Mouse (Mus musculus) cortical plate, adult 2 months (tissue): ENCODE results near the gene Scel. TPM values are rescaled to one million over a fixed set of nuclear protein-coding genes. Genes with fewer than 3 reads are reported as not detected.

Experiments used
- H3K27ac ChIP-seq: fragments of 200-500 bp; 2 replicates; pipeline ENCODE4 v1.5.1; 2012; ENCODE audit warnings: low read length, control low read depth, inconsistent platforms; ENCODE audit not compliant: insufficient read depth
- H3K4me1 ChIP-seq: fragments of 200-500 bp; 2 replicates; pipeline ENCODE4 v1.6.1; 2011; ENCODE audit warnings: low read length; ENCODE audit not compliant: control insufficient read depth, insufficient read depth
- H3K4me3 ChIP-seq: fragments of 200-500 bp; 2 replicates; pipeline ENCODE4 v1.5.1; 2011; ENCODE audit warnings: mild to moderate bottlenecking, low read length, control low read depth; ENCODE audit not compliant: insufficient read depth
- CTCF ChIP-seq: fragments of 200-500 bp; IDR thresholded peaks from 2 replicates; pipeline ENCODE4 v1.5.1; 2011; ENCODE audit warnings: mild to moderate bottlenecking, control low read depth, low read length; ENCODE audit not compliant: insufficient read depth; ENCODE audit errors: extremely low read depth
- POLR2A ChIP-seq: fragments of 200-500 bp; IDR thresholded peaks from 2 replicates; pipeline ENCODE4 v1.6.1; 2011; ENCODE audit warnings: mild to moderate bottlenecking, low read length, control low read depth; ENCODE audit not compliant: insufficient read depth; ENCODE audit errors: extremely low read depth
- polyA plus RNA-seq: library from polyadenylated mRNA; depleted of rRNA; stranded (reverse); fragments of >200 nt; gene quantifications from 2 replicates; pipeline ENCODE4 v1.2.3, GENCODE M21; 2012

Scel gene
- polyA plus RNA-seq, 1 experiment = 2.0 TPM

GRCm38 (mm10) chr14:103504514-103504913 is 8.6 kb upstream of the Scel start:
- Histone ChIP-seq H3K4me1 (no peaks in the 10 kb centered on the region), H3K4me3 (no peak overlapping the region), H3K27ac (no peak overlapping the region)
- TF ChIP-seq CTCF = no peak
- TF ChIP-seq POLR2A = no peak

- Histone ChIP-seq H3K4me3 (no peak overlapping the region), H3K4me1 (no peaks in the 10 kb centered on the region), H3K27ac (no peak overlapping the region)
- TF ChIP-seq POLR2A (no peak), CTCF (no peak)
Observed at GRCm38 (mm10) chr14:103509544-103509943, 3.6 kb upstream of the Scel start.

- Histone ChIP-seq H3K27ac (no peak overlapping the region), H3K4me1 (no peaks in the 10 kb centered on the region), H3K4me3 (peak overlapping the region; percentile 22; the same call in 1 of the 2 replicates)
- no peak for TF ChIP-seq CTCF
- TF ChIP-seq POLR2A = no peak
Observed at GRCm38 (mm10) chr14:103513473-103513811, 300 bp downstream of the Scel start.

- TF ChIP-seq CTCF = no peak
- no peak for TF ChIP-seq POLR2A
- H3K4me3 ChIP-seq = no peak overlapping the region
- H3K4me1 ChIP-seq = no peaks in the 10 kb centered on the region
- H3K27ac ChIP-seq = no peak overlapping the region
Observed at GRCm38 (mm10) chr14:103515419-103515818, 2.3 kb downstream of the Scel start.

- Histone ChIP-seq H3K4me1 (no peaks in the 10 kb centered on the region), H3K4me3 (no peak overlapping the region), H3K27ac (no peak overlapping the region)
- no peak for TF ChIP-seq POLR2A
- TF ChIP-seq CTCF = no peak
Observed at GRCm38 (mm10) chr14:103526286-103526685, 13.1 kb downstream of the Scel start.

GRCm38 (mm10) chr14:103529733-103530367 is 16.7 kb downstream of the Scel start:
- no peak for TF ChIP-seq POLR2A
- TF ChIP-seq CTCF = no peak
- Histone ChIP-seq H3K27ac (no peak overlapping the region), H3K4me1 (no peaks in the 10 kb centered on the region), H3K4me3 (no peak overlapping the region)

GRCm38 (mm10) chr14:103531722-103532341 is 18.7 kb downstream of the Scel start:
- no peak overlapping the region for H3K27ac ChIP-seq
- no peaks in the 10 kb centered on the region for H3K4me1 ChIP-seq
- no peak overlapping the region for H3K4me3 ChIP-seq
- no peak for TF ChIP-seq POLR2A
- TF ChIP-seq CTCF = no peak

GRCm38 (mm10) chr14:103535511-103536024 is 22.4 kb downstream of the Scel start:
- TF ChIP-seq CTCF (no peak), POLR2A (no peak)
- H3K4me3 ChIP-seq = no peak overlapping the region
- no peak overlapping the region for H3K27ac ChIP-seq
- H3K4me1 ChIP-seq = no peaks in the 10 kb centered on the region

GRCm38 (mm10) chr14:103536334-103536733 is 23.2 kb downstream of the Scel start:
- no peak for TF ChIP-seq CTCF
- no peak for TF ChIP-seq POLR2A
- no peaks in the 10 kb centered on the region for H3K4me1 ChIP-seq
- H3K4me3 ChIP-seq = no peak overlapping the region
- H3K27ac ChIP-seq = no peak overlapping the region
